Mouse (Mus musculus) hindbrain, embryonic 16.5 days (tissue): Measurements from ENCODE around the gene Prr19. TPM values are rescaled to one million over a fixed set of nuclear protein-coding genes. Genes with fewer than 3 reads are reported as not detected.

Experiments
- ATAC-seq: fragments of 200-750 bp; cut with Nextera tagmentation; 2 replicates; pipeline ENCODE4 v1.8.0; 2017; ENCODE audit warnings: moderate TSS enrichment, moderate library complexity
- H3K27ac ChIP-seq: fragments of 300-500 bp; sonication (generic); 2 replicates; pipeline ENCODE4 v1.5.1; 2014; ENCODE audit warnings: low read depth, mild to moderate bottlenecking, control low read depth, low read length, moderate library complexity
- H3K27me3 ChIP-seq: fragments of 300-500 bp; sonication (generic); replicated peaks from 2 replicates; pipeline ENCODE4 v1.6.1; 2014; ENCODE audit warnings: low read length; ENCODE audit not compliant: control insufficient read depth, insufficient read depth
- H3K36me3 ChIP-seq: fragments of 300-500 bp; sonication (generic); 2 replicates; pipeline ENCODE4 v1.6.1; 2014; ENCODE audit warnings: mild to moderate bottlenecking, low read length, moderate library complexity, mixed read lengths; ENCODE audit not compliant: control insufficient read depth, insufficient read depth
- H3K4me1 ChIP-seq: fragments of 300-500 bp; sonication (generic); 2 replicates; pipeline ENCODE4 v1.6.1; 2014; ENCODE audit warnings: low read depth, low read length; ENCODE audit not compliant: control insufficient read depth, insufficient read depth
- H3K4me2 ChIP-seq: fragments of 300-500 bp; sonication (generic); 2 replicates; pipeline ENCODE4 v1.6.1; 2014; ENCODE audit warnings: mild to moderate bottlenecking, low read length, control low read depth, moderate library complexity
- H3K4me3 ChIP-seq: fragments of 300-500 bp; sonication (generic); 2 replicates; pipeline ENCODE4 v1.5.1; 2014; ENCODE audit warnings: mild to moderate bottlenecking, low read length, control low read depth, moderate library complexity
- H3K9ac ChIP-seq: fragments of 300-500 bp; sonication (generic); 2 replicates; pipeline ENCODE4 v1.6.1; 2014; ENCODE audit warnings: low read depth, mild to moderate bottlenecking, control low read depth, low read length, moderate library complexity
- H3K9me3 ChIP-seq: fragments of 300-500 bp; sonication (generic); 2 replicates; pipeline ENCODE4 v1.6.1; 2014; ENCODE audit warnings: mild to moderate bottlenecking, low read length, moderate library complexity; ENCODE audit not compliant: control insufficient read depth
- WGBS: fragments of 180-500 bp; shearing (Covaris S2); extraction: QIAGEN DNeasy Blood & Tissue Kit; methylation state at CpG from one replicate; pipeline ENCODE4 v1.1.7; 2014; 5-methylcytosine and 5-hydroxymethylcytosine counted together
- polyA plus RNA-seq: library from polyadenylated mRNA; unstranded; fragments of >200 nt; fragmentation: Nextera tagmentation; extraction: Ambion mirVana; gene quantifications from 2 replicates; pipeline ENCODE4 v1.2.1, GENCODE M21; 2015

The Prr19 gene
- polyA plus RNA-seq, 1 experiment from 2014 or later = 4.7 TPM

- 88% methylated on average over 9 of the region's 9 CpGs for WGBS
- H3K27me3 ChIP-seq = peaks cover 25% of the 10 kb centered on the region
These were observed 8.2 kb downstream of the Prr19 start for GRCm38 (mm10) chr7:25309425-25309824.

GRCm38 (mm10) chr7:25311193-25311592, 10.0 kb downstream of the Prr19 start:
- ATAC-seq = no peak
- WGBS = 74% methylated on average over 11 of the region's 11 CpGs
- Histone ChIP-seq H3K4me1 (peaks cover 15% of the 10 kb centered on the region), H3K27me3 (peaks cover 28% of the 10 kb centered on the region), H3K9ac (no peak overlapping the region), H3K27ac (no peak overlapping the region), H3K9me3 (no peaks in the 10 kb centered on the region), H3K4me2 (no peak overlapping the region), H3K4me3 (no peak overlapping the region), H3K36me3 (no peaks in the 10 kb centered on the region)

More at GRCm38 (mm10) chr7:25309425-25309824, 8.2 kb downstream of the Prr19 start:
- Histone ChIP-seq H3K4me2 (no peak overlapping the region), H3K36me3 (no peaks in the 10 kb centered on the region), H3K27ac (no peak overlapping the region), H3K9ac (no peak overlapping the region), H3K9me3 (no peaks in the 10 kb centered on the region), H3K4me3 (no peak overlapping the region), H3K4me1 (peaks cover 7% of the 10 kb centered on the region)
- no peak for ATAC-seq

GRCm38 (mm10) chr7:25313325-25313724, 12.1 kb downstream of the Prr19 start:
- no peaks in the 10 kb centered on the region for H3K36me3 ChIP-seq
- peaks cover 17% of the 10 kb centered on the region for H3K4me1 ChIP-seq
- no peak overlapping the region for H3K27ac ChIP-seq
- no peak overlapping the region for H3K9ac ChIP-seq
- 56% methylated on average over 7 of the region's 7 CpGs for WGBS
- H3K9me3 ChIP-seq = no peaks in the 10 kb centered on the region
- H3K4me2 ChIP-seq = no peak overlapping the region
- no peak for ATAC-seq
- no peak overlapping the region for H3K4me3 ChIP-seq
- peaks cover 28% of the 10 kb centered on the region for H3K27me3 ChIP-seq

- Histone ChIP-seq H3K27me3 (peaks cover 28% of the 10 kb centered on the region), H3K9ac (peak overlapping the region; percentile 39), H3K4me1 (peaks cover 17% of the 10 kb centered on the region), H3K27ac (no peak overlapping the region), H3K4me2 (peak overlapping the region; percentile 61), H3K36me3 (no peaks in the 10 kb centered on the region), H3K9me3 (no peaks in the 10 kb centered on the region), H3K4me3 (peak overlapping the region; percentile 32)
- 3% methylated on average over 44 of the region's 51 CpGs for WGBS
- ATAC-seq = no peak
These were observed 13.5 kb downstream of the Prr19 start for GRCm38 (mm10) chr7:25314606-25315305.

GRCm38 (mm10) chr7:25315306-25316041, 14.3 kb downstream of the Prr19 start:
- Histone ChIP-seq H3K27ac (peak overlapping the region; percentile 31; the same call in 1 of the 2 replicates), H3K9ac (peak overlapping the region; percentile 39), H3K27me3 (peaks cover 28% of the 10 kb centered on the region), H3K4me2 (peak overlapping the region; percentile 61), H3K9me3 (no peaks in the 10 kb centered on the region), H3K36me3 (no peaks in the 10 kb centered on the region), H3K4me3 (peak overlapping the region; percentile 32), H3K4me1 (peaks cover 17% of the 10 kb centered on the region)
- WGBS = 1% methylated on average over 61 of the region's 69 CpGs
- no peak for ATAC-seq

- H3K9me3 ChIP-seq = no peaks in the 10 kb centered on the region
- H3K4me1 ChIP-seq = peaks cover 22% of the 10 kb centered on the region
- H3K27me3 ChIP-seq = peaks cover 24% of the 10 kb centered on the region
- H3K27ac ChIP-seq = peak within 1 kb of the TSS; percentile 88
- ATAC-seq = peak; percentile 98
- WGBS = 1% methylated on average over 51 of the region's 52 CpGs
- peak within 1 kb of the TSS; percentile 96 for H3K4me2 ChIP-seq
- H3K36me3 ChIP-seq = no peaks in the 10 kb centered on the region
- peak within 1 kb of the TSS; percentile 89 for H3K9ac ChIP-seq
- H3K4me3 ChIP-seq = peak within 1 kb of the TSS; percentile 73
These were observed 15.6 kb downstream of the Prr19 start, which contains the start of gene Megf8 for GRCm38 (mm10) chr7:25316532-25317445. Megf8 (plus strand) TSS chr7:25317164.

- H3K4me1 ChIP-seq = peaks cover 26% of the 10 kb centered on the region
- H3K9me3 ChIP-seq = no peaks in the 10 kb centered on the region
- no peak for ATAC-seq
- no peaks in the 10 kb centered on the region for H3K36me3 ChIP-seq
- H3K9ac ChIP-seq = peak overlapping the region; percentile 89
- peak overlapping the region; percentile 73 for H3K4me3 ChIP-seq
- H3K4me2 ChIP-seq = peak overlapping the region; percentile 96
- peak overlapping the region; percentile 88 for H3K27ac ChIP-seq
- WGBS = 12% methylated on average over 21 of the region's 21 CpGs
- peaks cover 16% of the 10 kb centered on the region for H3K27me3 ChIP-seq
These were observed 16.3 kb downstream of the Prr19 start for GRCm38 (mm10) chr7:25317446-25317999.

GRCm38 (mm10) chr7:25322058-25322484, 20.9 kb downstream of the Prr19 start:
- no peak for ATAC-seq
- no peaks in the 10 kb centered on the region for H3K9me3 ChIP-seq
- WGBS = 8% methylated on average over 6 of the region's 6 CpGs
- H3K36me3 ChIP-seq = 0 out of 2 replicates have a peak, but pooled peaks cover 2% of the 10 kb centered on the region
- 0 out of 2 replicates have a peak overlapping the region, but pooled peaks have one; percentile 18 for H3K4me2 ChIP-seq
- 0 out of 2 replicates have a peak overlapping the region, but pooled peaks have one; percentile 8 for H3K27ac ChIP-seq
- peaks cover 14% of the 10 kb centered on the region for H3K4me1 ChIP-seq
- H3K9ac ChIP-seq = no peak overlapping the region
- H3K27me3 ChIP-seq = no peaks in the 10 kb centered on the region
- no peak overlapping the region for H3K4me3 ChIP-seq
